Mouse (Mus musculus): ENCODE results near the gene Supt3.

DNA sequence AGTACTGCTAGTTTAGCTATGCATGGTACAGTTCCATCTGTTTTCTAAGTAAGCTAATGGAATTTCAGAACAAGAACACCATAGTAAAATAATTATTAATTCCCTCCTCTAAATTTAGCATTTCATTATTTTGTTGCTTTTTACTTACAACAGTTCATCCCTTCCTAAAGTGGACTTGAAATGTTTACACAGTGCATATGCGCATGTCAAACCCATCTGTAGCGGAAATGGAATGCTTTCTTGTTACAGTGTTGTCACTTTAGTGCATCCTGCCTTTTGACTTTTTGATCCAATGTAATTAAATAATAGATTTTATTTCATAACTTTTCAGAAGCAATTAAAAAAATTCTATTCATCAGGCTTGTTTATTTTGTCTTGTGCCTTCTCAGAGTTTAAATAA, 200.7 kb downstream of the Supt3 start:
- TF ChIP-seq POLR2A (IDR thresholded peaks at IDR 0.05; ENCODE audit: insufficient read depth, low read depth, low read length) (no peak), CTCF (IDR thresholded peaks at IDR 0.05) (no peak)
